Mouse (Mus musculus) midbrain, embryonic 11.5 days (tissue): ENCODE measurements around the gene Prss16. TPM values are rescaled to one million over a fixed set of nuclear protein-coding genes. Genes with fewer than 3 reads are reported as not detected.

ENCODE experiments used
- ATAC-seq: fragments of 200-750 bp; cut with Nextera tagmentation; 2 replicates; pipeline ENCODE4 v1.8.0; 2017; ENCODE audit warnings: moderate TSS enrichment, moderate library complexity; ENCODE audit not compliant: low FRiP score
- DNase-seq: peaks from one replicate; pipeline ENCODE4 v3.0.0; 2015; ENCODE audit warnings: low spot score; ENCODE audit errors: missing footprints
- H3K27ac ChIP-seq: fragments of 300-500 bp; sonication (generic); 2 replicates; pipeline ENCODE4 v1.5.1; 2014; ENCODE audit warnings: low read depth, low read length
- H3K27me3 ChIP-seq: fragments of 300-500 bp; sonication (generic); 2 replicates; pipeline ENCODE4 v1.6.1; 2014; ENCODE audit warnings: mild to moderate bottlenecking, low read length, moderate library complexity, mixed read lengths; ENCODE audit not compliant: control insufficient read depth, insufficient read depth
- H3K36me3 ChIP-seq: fragments of 300-500 bp; sonication (generic); 2 replicates; pipeline ENCODE4 v1.6.1; 2014; ENCODE audit warnings: mild to moderate bottlenecking, low read length, moderate library complexity, mixed read lengths; ENCODE audit not compliant: control insufficient read depth, insufficient read depth
- H3K4me1 ChIP-seq: fragments of 300-500 bp; sonication (generic); 2 replicates; pipeline ENCODE4 v1.6.1; 2014; ENCODE audit warnings: low read length; ENCODE audit not compliant: control insufficient read depth, insufficient read depth
- H3K4me2 ChIP-seq: fragments of 300-500 bp; sonication (generic); 2 replicates; pipeline ENCODE4 v1.6.1; 2014; ENCODE audit warnings: mild to moderate bottlenecking, moderate library complexity
- H3K4me3 ChIP-seq: fragments of 300-500 bp; sonication (generic); 2 replicates; pipeline ENCODE4 v1.5.1; 2014; ENCODE audit warnings: low read depth, low read length
- H3K9ac ChIP-seq: fragments of 300-500 bp; sonication (generic); 2 replicates; pipeline ENCODE4 v1.6.1; 2014; ENCODE audit warnings: low read length
- H3K9me3 ChIP-seq: fragments of 300-500 bp; sonication (generic); 2 replicates; pipeline ENCODE4 v1.6.1; 2016; ENCODE audit warnings: low read length; ENCODE audit not compliant: control insufficient read depth
- WGBS: fragments of 180-500 bp; shearing (Covaris S2); extraction: QIAGEN DNeasy Blood & Tissue Kit; methylation state at CpG from one replicate; pipeline ENCODE4 v1.1.7; 2014; 5-methylcytosine and 5-hydroxymethylcytosine counted together
- polyA plus RNA-seq: library from polyadenylated mRNA; unstranded; fragments of >200 nt; fragmentation: Nextera tagmentation; extraction: Ambion mirVana; gene quantifications from 2 replicates; pipeline ENCODE4 v1.2.1, GENCODE M21; 2014

Gene Prss16
- polyA plus RNA-seq, 1 experiment from 2014 or later, result 0.10 TPM

GRCm38 (mm10) chr13:22028673-22029460 is 19.3 kb upstream of the Prss16 start:
- H3K36me3 ChIP-seq, result no peaks in the 10 kb centered on the region
- ATAC-seq (peak; percentile 88), DNase-seq (peak; percentile 100)
- H3K9ac ChIP-seq, result peak overlapping the region; percentile 67
- no peaks in the 10 kb centered on the region for H3K9me3 ChIP-seq
- H3K27me3 ChIP-seq, result no peaks in the 10 kb centered on the region
- H3K27ac ChIP-seq, result peak overlapping the region; percentile 54
- WGBS, result under 1% methylated on average over 40 of the region's 40 CpGs
- peak overlapping the region; percentile 46 for H3K4me3 ChIP-seq
- H3K4me2 ChIP-seq, result peak overlapping the region; percentile 55
- no peaks in the 10 kb centered on the region; the same call in 1 of the 2 replicates for H3K4me1 ChIP-seq

DNA sequence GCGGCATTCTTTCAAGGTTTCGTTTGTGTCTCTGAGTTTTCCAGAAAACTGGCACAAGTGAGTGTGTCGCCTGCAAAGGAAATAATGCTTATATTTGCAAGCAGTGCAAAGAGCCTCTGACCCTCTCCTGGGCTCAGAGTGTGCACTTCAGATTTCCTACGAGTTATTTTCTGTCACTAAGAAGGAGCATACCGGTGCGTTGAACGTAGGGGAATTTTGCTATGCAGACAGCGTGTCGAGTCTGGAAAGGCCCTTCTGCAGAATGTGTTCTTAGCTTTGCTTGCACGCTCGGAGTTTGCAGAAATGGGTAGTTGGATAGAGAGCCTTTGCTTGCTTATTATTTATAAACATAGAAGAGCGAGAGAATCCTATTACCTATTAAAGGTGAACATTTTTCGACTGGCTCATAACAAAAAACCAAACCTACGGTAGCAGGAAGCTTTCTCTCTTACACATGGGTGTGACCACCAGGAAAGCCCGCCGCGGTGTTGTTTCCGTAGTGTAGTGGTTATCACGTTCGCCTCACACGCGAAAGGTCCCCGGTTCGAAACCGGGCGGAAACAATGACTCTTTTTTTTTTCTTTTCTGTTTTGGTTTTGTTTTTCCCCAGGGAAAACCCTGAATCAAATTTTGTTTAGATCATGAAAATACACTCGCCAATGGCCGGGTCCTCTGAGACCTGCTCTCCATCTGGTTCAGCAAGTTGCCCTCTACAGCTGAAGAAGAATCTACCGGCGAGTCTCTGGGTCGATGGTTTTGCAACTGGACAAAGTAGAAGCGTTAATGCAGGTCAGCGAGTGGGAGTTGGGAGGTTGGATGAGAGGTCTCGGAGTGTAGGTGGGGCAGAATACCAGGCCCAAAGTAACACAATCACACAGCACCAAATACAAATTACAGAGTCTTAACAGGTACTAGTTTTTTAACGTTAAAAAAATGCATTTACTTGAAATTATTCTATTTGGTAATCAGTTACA is 16.8 kb upstream of the Prss16 start:
- Histone ChIP-seq H3K27ac (no peak overlapping the region), H3K4me1 (no peaks in the 10 kb centered on the region; the same call in 1 of the 2 replicates), H3K9ac (peak overlapping the region; percentile 63), H3K9me3 (no peaks in the 10 kb centered on the region), H3K4me2 (peak overlapping the region; percentile 63), H3K27me3 (no peaks in the 10 kb centered on the region), H3K4me3 (peak overlapping the region; percentile 46), H3K36me3 (no peaks in the 10 kb centered on the region)
- 2% methylated on average over 35 of the region's 35 CpGs for WGBS
- DNase-seq, result peak; percentile 100
- 0 out of 2 replicates have a peak, but pooled peaks have one; percentile 56 for ATAC-seq

DNA sequence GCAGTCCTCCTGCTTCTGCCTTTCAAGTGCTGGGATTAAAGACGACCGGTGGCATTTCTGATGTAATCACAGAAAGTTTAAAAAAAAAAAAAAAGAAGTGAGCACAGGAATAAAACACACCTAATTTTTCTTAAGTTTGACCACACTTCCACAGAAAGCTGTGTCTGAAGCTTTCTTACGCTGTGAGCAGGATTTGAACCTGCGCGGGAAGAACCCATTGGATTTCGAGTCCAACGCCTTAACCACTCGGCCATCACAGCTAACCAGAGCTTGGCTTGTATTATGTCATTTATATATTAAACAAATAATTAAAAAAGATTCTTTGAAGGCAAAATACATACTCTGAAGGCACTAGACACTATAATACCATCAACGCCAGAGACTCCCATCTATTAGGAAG is 12.7 kb upstream of the Prss16 start:
- ATAC-seq (peak; percentile 82), DNase-seq (peak; percentile 99)
- peak overlapping the region; percentile 61 for H3K4me2 ChIP-seq
- H3K9me3 ChIP-seq, result no peaks in the 10 kb centered on the region
- H3K27me3 ChIP-seq, result peaks cover 17% of the 10 kb centered on the region
- no peak overlapping the region for H3K27ac ChIP-seq
- H3K9ac ChIP-seq, result peak overlapping the region; percentile 59; the same call in 1 of the 2 replicates
- under 1% methylated on average over 9 of the region's 9 CpGs for WGBS
- H3K4me1 ChIP-seq, result peaks cover 3% of the 10 kb centered on the region; the same call in 1 of the 2 replicates
- peak overlapping the region; percentile 37 for H3K4me3 ChIP-seq
- H3K36me3 ChIP-seq, result no peaks in the 10 kb centered on the region

DNA sequence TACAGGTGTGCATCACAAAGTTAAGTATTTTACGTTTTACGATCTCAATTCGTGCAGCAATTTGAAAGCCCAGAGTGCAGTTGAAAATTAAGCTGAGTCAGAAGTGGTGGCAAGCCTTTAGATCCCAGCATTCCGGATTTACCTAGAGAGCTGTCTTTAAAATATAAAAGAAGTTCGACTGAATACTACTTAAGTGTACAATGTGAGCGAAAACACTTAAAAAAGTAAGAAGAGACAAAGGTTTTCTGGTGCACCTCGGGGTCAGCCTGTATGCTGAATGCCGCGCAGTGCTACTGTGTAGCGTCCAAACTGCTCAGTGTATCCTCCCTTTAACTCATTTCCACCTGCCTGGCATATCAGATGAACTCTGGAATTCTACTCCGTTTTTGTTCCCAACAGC is 12.0 kb upstream of the Prss16 start:
- Histone ChIP-seq H3K9ac (peak overlapping the region; percentile 59; the same call in 1 of the 2 replicates), H3K27me3 (peaks cover 17% of the 10 kb centered on the region), H3K4me1 (peaks cover 3% of the 10 kb centered on the region; the same call in 1 of the 2 replicates), H3K4me3 (peak overlapping the region; percentile 37), H3K9me3 (no peaks in the 10 kb centered on the region), H3K4me2 (peak overlapping the region; percentile 61), H3K36me3 (no peaks in the 10 kb centered on the region), H3K27ac (no peak overlapping the region)
- ATAC-seq, result peak; percentile 18; the same call in 1 of the 2 replicates
- peak; percentile 95 for DNase-seq
- under 1% methylated on average over 11 of the region's 11 CpGs for WGBS

DNA sequence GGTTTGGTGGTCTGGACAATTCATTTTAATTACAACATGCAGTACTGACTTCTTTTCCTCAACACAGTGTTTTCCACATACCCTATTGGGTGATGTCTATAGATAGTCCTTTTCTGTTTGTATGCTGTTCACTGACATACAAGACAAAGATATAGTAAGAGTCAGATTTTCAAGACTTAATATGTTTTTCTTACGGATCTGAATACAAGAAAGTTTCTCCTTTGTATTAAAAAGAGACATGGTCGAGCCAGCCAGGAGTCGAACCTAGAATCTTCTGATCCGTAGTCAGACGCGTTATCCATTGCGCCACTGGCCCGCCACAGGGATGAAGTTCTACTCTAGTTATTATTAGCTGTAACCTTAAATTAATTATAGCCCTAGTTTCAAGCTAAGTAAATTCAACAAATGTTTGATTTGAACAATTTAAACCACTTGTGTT is 11.4 kb upstream of the Prss16 start:
- Histone ChIP-seq H3K9me3 (no peaks in the 10 kb centered on the region), H3K9ac (peak overlapping the region; percentile 59; the same call in 1 of the 2 replicates), H3K27ac (no peak overlapping the region), H3K4me3 (peak overlapping the region; percentile 38), H3K27me3 (peaks cover 22% of the 10 kb centered on the region), H3K4me1 (peaks cover 3% of the 10 kb centered on the region; the same call in 1 of the 2 replicates), H3K4me2 (peak overlapping the region; percentile 61), H3K36me3 (no peaks in the 10 kb centered on the region)
- 0% methylated on average over 8 of the region's 8 CpGs for WGBS
- DNase-seq (peak; percentile 99), ATAC-seq (peak; percentile 70)

- Histone ChIP-seq H3K36me3 (no peaks in the 10 kb centered on the region), H3K9me3 (peaks cover 2% of the 10 kb centered on the region; the same call in 1 of the 2 replicates), H3K27me3 (peaks cover 26% of the 10 kb centered on the region), H3K4me1 (peaks cover 3% of the 10 kb centered on the region; the same call in 1 of the 2 replicates), H3K4me2 (peak overlapping the region; percentile 61), H3K4me3 (peak overlapping the region; percentile 38), H3K27ac (no peak overlapping the region), H3K9ac (peak overlapping the region; percentile 45)
- DNase-seq (peak; percentile 93), ATAC-seq (no peak)
- WGBS, result under 1% methylated on average over 44 of the region's 44 CpGs
Measured at GRCm38 (mm10) chr13:22019934-22020835, 10.6 kb upstream of the Prss16 start.

DNA sequence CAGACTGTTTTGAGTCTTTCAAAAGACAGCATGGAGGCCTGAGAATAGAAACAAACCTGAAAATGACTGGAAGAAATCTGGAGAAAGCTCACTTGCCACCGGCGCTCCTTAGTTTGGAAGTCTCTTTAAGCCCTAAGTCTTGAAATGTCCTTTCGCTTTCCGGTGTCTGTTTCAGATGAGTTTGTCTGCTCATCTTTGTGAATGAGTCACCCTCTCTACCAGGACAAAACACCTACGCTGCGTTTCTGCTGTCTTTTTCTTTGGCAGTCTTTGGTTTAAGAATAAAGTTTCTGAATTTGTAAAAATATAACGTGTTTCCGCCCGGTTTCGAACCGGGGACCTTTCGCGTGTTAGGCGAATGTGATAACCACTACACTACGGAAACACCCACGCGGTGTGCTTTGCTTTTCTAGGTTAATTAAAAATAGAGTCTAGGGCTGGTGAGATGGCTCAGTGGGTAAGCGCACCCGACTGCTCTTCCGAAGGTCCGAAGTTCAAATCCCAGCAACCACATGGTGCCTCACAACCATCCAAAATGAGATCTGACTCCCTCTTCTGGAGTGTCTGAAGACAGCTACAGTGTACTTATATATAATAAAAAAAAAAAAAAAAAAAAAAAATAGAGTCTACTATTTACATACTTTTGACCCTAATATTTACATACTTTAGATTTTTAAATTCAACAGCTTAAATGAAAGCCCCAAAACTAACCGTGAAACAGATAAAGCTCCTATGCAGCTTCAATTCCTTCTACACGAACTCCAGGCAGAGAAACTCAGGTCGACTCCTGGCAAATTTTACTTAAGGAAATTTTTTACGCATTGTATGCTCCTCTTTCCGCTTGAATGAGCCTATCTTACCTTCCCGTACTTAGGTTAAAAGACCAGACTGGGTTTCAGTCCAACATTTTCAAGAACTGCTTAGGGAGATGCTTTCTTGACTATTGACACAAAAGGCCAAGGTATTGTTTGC is 6.2 kb upstream of the Prss16 start:
- DNase-seq (peak; percentile 99), ATAC-seq (peak; percentile 80)
- peaks cover 3% of the 10 kb centered on the region; the same call in 1 of the 2 replicates for H3K9me3 ChIP-seq
- peaks cover 3% of the 10 kb centered on the region; the same call in 1 of the 2 replicates for H3K4me1 ChIP-seq
- H3K4me3 ChIP-seq, result no peak overlapping the region
- no peak overlapping the region for H3K27ac ChIP-seq
- H3K27me3 ChIP-seq, result peaks cover 60% of the 10 kb centered on the region
- 14% methylated on average over 27 of the region's 27 CpGs for WGBS
- peak overlapping the region; percentile 6; the same call in 1 of the 2 replicates for H3K4me2 ChIP-seq
- no peaks in the 10 kb centered on the region for H3K36me3 ChIP-seq
- H3K9ac ChIP-seq, result no peak overlapping the region
